31 mouse cellular contexts compared by ENCODE assay signal in the genomic region with DNA sequence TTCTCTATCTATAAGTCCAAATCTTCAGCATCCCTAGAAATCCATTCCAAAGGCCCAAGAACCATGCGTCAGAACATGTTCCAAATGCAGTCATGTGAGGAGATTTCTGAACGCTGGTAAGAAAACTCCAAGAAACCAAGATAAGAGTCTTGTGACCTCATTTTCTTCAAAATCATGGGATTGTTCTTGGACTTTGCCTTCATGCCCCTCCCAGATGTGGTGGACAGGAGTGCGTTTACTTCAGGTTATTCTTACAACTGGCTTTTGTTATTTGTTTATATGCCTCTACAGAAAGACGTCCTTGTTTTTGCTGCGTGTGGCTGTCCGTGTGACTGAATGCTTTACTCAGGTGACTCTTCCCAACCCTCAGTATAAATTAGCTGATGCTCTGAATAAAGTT.
"Had no signal": no experiment of that assay in that cellular context is flagged by ENCODE, and none has a peak within 500 bp of the region (broad histone marks: within the 10 kb centered on the region; RNA-seq: fewer than 3 reads in every experiment).

No protein-coding gene starts in this region.

- H3K36me3 ChIP-seq: limb, embryonic 10.5 days; limb, embryonic 12.5 days; limb, embryonic 13.5 days; limb, embryonic 15.5 days; liver, embryonic 12.5 days; liver, embryonic 13.5 days; liver, embryonic 15.5 days; lung, embryonic 15.5 days; midbrain, embryonic 10.5 days; midbrain, embryonic 12.5 days; midbrain, embryonic 13.5 days; midbrain, embryonic 15.5 days had no signal

- H3K27ac ChIP-seq: limb, embryonic 10.5 days; limb, embryonic 12.5 days; limb, embryonic 13.5 days; limb, embryonic 15.5 days; liver, embryonic 12.5 days; liver, embryonic 13.5 days; liver, embryonic 14.5 days; liver, embryonic 15.5 days; lung, embryonic 15.5 days; macrophage; midbrain, embryonic 10.5 days; midbrain, embryonic 12.5 days; midbrain, embryonic 13.5 days; midbrain, embryonic 15.5 days had no signal

- DNase-seq: left cerebral cortex, postnatal 4 days; liver; liver, embryonic 13.5 days; liver, postnatal 0 days; lung, adult 18-20 months; lung, adult 2 months; lung, embryonic 14.5 days; lung, postnatal 10 days; lung, postnatal 14 days; lung, postnatal 36 days; lung, postnatal 4 days; midbrain, embryonic 14.5 days had no signal

- H3K4me3 ChIP-seq: limb, embryonic 10.5 days; limb, embryonic 12.5 days; limb, embryonic 13.5 days; limb, embryonic 15.5 days; liver, embryonic 12.5 days; liver, embryonic 13.5 days; liver, embryonic 15.5 days; lung, embryonic 15.5 days; megakaryocyte, embryonic 14.5 days; midbrain, embryonic 10.5 days; midbrain, embryonic 12.5 days; midbrain, embryonic 13.5 days; midbrain, embryonic 15.5 days; myocyte had no signal

- H3K4me2 ChIP-seq: limb, embryonic 12.5 days; limb, embryonic 13.5 days; limb, embryonic 15.5 days; liver, embryonic 11.5 days; liver, embryonic 12.5 days; liver, embryonic 13.5 days; liver, embryonic 15.5 days; lung, embryonic 14.5 days; lung, embryonic 15.5 days; midbrain, embryonic 11.5 days; midbrain, embryonic 12.5 days; midbrain, embryonic 13.5 days; midbrain, embryonic 15.5 days had no signal

- H3K4me1 ChIP-seq: limb, embryonic 10.5 days; limb, embryonic 12.5 days; limb, embryonic 15.5 days; lung, embryonic 15.5 days; midbrain, embryonic 10.5 days; midbrain, embryonic 12.5 days; midbrain, embryonic 13.5 days; midbrain, embryonic 15.5 days had no signal

- H3K9ac ChIP-seq: limb, embryonic 12.5 days; limb, embryonic 13.5 days; limb, embryonic 15.5 days; liver, embryonic 12.5 days; liver, embryonic 13.5 days; liver, embryonic 14.5 days; liver, embryonic 15.5 days; liver, postnatal 0 days; lung, embryonic 14.5 days; lung, embryonic 15.5 days; midbrain, embryonic 12.5 days; midbrain, embryonic 13.5 days; midbrain, embryonic 15.5 days had no signal

- H3K27me3 ChIP-seq: limb, embryonic 12.5 days; limb, embryonic 13.5 days; limb, embryonic 15.5 days; liver, embryonic 12.5 days; liver, embryonic 13.5 days; liver, embryonic 15.5 days; lung, embryonic 15.5 days; megakaryocyte, embryonic 14.5 days; midbrain, embryonic 12.5 days; midbrain, embryonic 13.5 days; midbrain, embryonic 15.5 days had no signal

- H3K9me3 ChIP-seq: limb, embryonic 10.5 days; limb, embryonic 12.5 days; limb, embryonic 13.5 days; limb, embryonic 15.5 days; liver, embryonic 12.5 days; liver, embryonic 13.5 days; liver, embryonic 15.5 days; lung, embryonic 15.5 days; midbrain, embryonic 10.5 days; midbrain, embryonic 12.5 days; midbrain, embryonic 13.5 days; midbrain, embryonic 15.5 days had no signal

- ATAC-seq: liver, embryonic 12.5 days; liver, postnatal 0 days; lung, postnatal 0 days; midbrain, embryonic 13.5 days; midbrain, embryonic 15.5 days; midbrain, embryonic 16.5 days had no signal
